Mouse (Mus musculus) G1E (cell line): Measurements from ENCODE around the gene Bcl9l. TPM values are rescaled to one million over a fixed set of nuclear protein-coding genes. Genes with fewer than 3 reads are reported as not detected.

Experiments used
- ATAC-seq: 2 replicates; pipeline ENCODE4 v1.8.0; 2016; ENCODE audit warnings: mild to moderate bottlenecking; ENCODE audit not compliant: insufficient number of reproducible peaks, poor library complexity, low FRiP score, severe bottlenecking; ENCODE audit errors: extremely low read depth
- DNase-seq: peaks from one replicate; pipeline ENCODE4 v3.0.0; 2012; ENCODE audit warnings: low spot score
- H3K27me3 ChIP-seq: 2 replicates; pipeline ENCODE4 v1.6.1; 2012; ENCODE audit warnings: mild to moderate bottlenecking, low read length, inconsistent platforms; ENCODE audit not compliant: insufficient read depth
- H3K36me3 ChIP-seq: replicated peaks from 2 replicates; pipeline ENCODE3; 2012; ENCODE audit warnings: mild to moderate bottlenecking, inconsistent platforms
- H3K4me1 ChIP-seq: 2 replicates; pipeline ENCODE4 v1.6.1; 2012; ENCODE audit warnings: low read depth, low read length, inconsistent platforms, mixed read lengths; ENCODE audit not compliant: insufficient read depth
- H3K4me3 ChIP-seq: 2 replicates; pipeline ENCODE4 v1.5.1; 2012; ENCODE audit warnings: low read depth, mild to moderate bottlenecking, inconsistent platforms, low read length, moderate library complexity, mixed read lengths
- H3K9me3 ChIP-seq: replicated peaks from 2 replicates; pipeline ENCODE4 v1.6.1; 2012; ENCODE audit warnings: inconsistent platforms
- CTCF ChIP-seq: IDR thresholded peaks from 2 replicates; pipeline ENCODE4 v1.5.1; 2012; ENCODE audit warnings: low read depth, low read length, inconsistent platforms, mixed read lengths
- GATA1 ChIP-seq: IDR thresholded peaks from 2 replicates; pipeline ENCODE4 v1.6.1; 2012; ENCODE audit warnings: borderline replicate concordance, low read length, inconsistent platforms, mixed read lengths
- GATA2 ChIP-seq: IDR thresholded peaks from 2 replicates; pipeline ENCODE4 v1.6.1; 2012; ENCODE audit warnings: low read depth, low read length, inconsistent platforms, borderline replicate concordance
- POLR2AphosphoS5 ChIP-seq: IDR thresholded peaks from 2 replicates; pipeline ENCODE4 v1.6.1; 2012; ENCODE audit warnings: low read depth, low read length, inconsistent platforms; ENCODE audit not compliant: insufficient replicate concordance
- TAL1 ChIP-seq: conservative IDR thresholded peaks from 2 replicates; pipeline ENCODE4 v1.6.1; 2012; ENCODE audit warnings: low read depth, low read length, inconsistent platforms, mixed read lengths
- polyA plus RNA-seq: library from polyadenylated mRNA; stranded (reverse); fragments of >175 nt; gene quantifications from 2 replicates; pipeline ENCODE4 v1.2.3, GENCODE M21; 2012
- total RNA-seq, 2 experiments: library from RNA; stranded (forward) in 1 of 2; stranded (reverse) in 1 of 2; fragments of 200-1000 nt in 1 of 2; fragments of >200 nt in 1 of 2; fragmentation: Nextera tagmentation in 1 of 2; gene quantifications; 2 replicates each; pipeline ENCODE4 v1.2.3; 2014 to 2017

The Bcl9l gene
- total and polyA plus RNA-seq, 3 experiments, result 0.14 to 0.16 TPM; not detected in 1

DNA sequence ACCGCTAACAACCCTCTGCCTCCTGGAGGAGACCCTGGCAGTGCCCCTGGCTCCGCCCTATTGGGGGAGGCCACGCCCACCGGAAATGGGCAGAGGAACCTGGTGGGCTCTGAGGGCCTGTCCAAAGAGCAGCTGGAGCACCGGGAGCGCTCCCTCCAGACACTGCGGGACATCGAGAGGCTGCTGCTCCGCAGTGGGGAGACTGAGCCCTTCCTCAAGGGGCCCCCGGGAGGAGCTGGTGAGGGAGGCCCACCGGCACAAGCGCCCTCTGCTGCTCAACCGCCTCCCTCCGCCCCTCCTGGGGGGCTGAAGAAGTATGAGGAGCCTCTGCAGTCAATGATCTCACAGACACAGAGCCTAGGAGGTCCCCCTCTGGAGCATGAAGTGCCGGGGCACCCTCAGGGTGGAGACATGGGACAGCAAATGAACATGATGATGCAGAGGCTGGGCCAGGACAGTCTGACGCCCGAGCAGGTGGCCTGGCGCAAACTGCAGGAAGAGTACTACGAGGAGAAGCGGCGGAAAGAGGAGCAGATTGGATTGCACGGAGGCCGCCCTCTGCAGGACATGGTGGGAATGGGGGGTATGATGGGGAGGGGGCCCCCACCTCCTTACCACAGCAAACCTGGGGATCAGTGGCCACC is 23.3 kb downstream of the Bcl9l start:
- TF ChIP-seq POLR2AphosphoS5 (no peak), GATA1 (no peak), CTCF (no peak), GATA2 (no peak), TAL1 (no peak)
- Histone ChIP-seq H3K27me3 (peaks cover 22% of the 10 kb centered on the region), H3K9me3 (no peaks in the 10 kb centered on the region), H3K4me3 (no peak overlapping the region; the same call in 1 of the 2 replicates), H3K36me3 (no peaks in the 10 kb centered on the region), H3K4me1 (peaks cover 11% of the 10 kb centered on the region; the same call in 1 of the 2 replicates)
- DNase-seq (no peak), ATAC-seq (no peak)

DNA sequence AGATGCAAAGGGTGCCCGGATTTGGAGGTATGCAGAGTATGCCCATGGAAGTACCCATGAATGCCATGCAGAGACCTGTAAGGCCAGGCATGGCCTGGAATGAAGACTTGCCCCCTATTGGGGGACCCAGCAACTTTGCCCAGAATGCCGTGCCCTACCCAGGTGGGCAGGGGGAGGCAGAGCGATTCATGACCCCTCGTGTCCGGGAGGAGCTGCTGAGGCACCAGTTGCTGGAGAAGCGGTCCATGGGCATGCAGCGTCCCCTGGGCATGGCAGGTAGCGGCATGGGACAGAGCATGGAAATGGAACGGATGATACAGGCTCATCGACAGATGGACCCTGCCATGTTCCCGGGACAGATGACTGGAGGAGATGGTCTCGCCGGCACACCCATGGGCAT is 23.9 kb downstream of the Bcl9l start:
- Histone ChIP-seq H3K4me1 (peaks cover 10% of the 10 kb centered on the region; the same call in 1 of the 2 replicates), H3K9me3 (no peaks in the 10 kb centered on the region), H3K27me3 (peaks cover 26% of the 10 kb centered on the region), H3K36me3 (no peaks in the 10 kb centered on the region), H3K4me3 (no peak overlapping the region)
- TF ChIP-seq TAL1, result no peak
- ATAC-seq (no peak), DNase-seq (no peak)

DNA sequence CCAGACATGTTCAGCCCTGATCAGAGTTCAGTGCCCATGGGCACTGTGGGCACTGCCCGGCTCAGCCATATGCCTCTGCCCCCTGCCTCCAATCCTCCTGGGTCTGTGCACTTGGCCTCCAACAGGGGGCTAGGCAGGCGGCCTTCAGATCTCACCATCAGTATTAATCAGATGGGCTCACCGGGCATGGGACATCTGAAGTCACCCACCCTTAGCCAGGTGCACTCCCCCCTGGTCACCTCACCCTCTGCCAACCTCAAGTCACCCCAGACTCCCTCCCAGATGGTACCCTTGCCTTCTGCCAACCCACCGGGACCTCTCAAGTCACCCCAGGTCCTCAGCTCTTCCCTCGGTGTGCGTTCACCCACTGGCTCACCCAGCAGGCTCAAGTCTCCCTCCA is 24.7 kb downstream of the Bcl9l start:
- Histone ChIP-seq H3K36me3 (no peaks in the 10 kb centered on the region), H3K27me3 (peaks cover 24% of the 10 kb centered on the region), H3K4me3 (no peak overlapping the region), H3K9me3 (no peaks in the 10 kb centered on the region), H3K4me1 (peaks cover 6% of the 10 kb centered on the region; the same call in 1 of the 2 replicates)
- DNase-seq, result no peak
- TF ChIP-seq POLR2AphosphoS5, result no peak
- no peak for ATAC-seq

DNA sequence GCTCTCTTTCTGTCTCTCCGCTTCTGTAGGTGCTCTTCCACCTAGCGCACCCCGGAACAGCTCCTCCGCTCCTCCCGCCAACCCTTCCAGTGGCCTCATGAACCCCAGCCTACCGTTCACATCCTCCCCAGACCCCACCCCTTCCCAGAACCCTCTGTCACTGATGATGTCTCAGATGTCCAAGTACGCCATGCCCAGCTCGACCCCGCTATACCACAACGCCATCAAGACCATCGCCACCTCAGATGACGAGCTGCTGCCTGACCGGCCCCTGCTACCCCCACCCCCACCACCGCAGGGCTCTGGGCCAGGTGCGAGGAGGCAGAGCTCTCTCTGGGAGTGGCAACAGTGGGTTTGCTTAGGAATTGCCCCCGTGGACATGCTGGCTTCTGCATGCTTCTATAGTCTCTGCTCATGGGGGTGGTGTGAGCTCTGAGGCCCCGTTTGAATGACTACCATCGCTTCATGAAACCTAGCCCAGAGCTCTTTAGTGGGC is 25.5 kb downstream of the Bcl9l start:
- no peak for DNase-seq
- Histone ChIP-seq H3K9me3 (no peaks in the 10 kb centered on the region), H3K36me3 (no peaks in the 10 kb centered on the region), H3K4me1 (peaks cover 6% of the 10 kb centered on the region; the same call in 1 of the 2 replicates), H3K4me3 (no peak overlapping the region), H3K27me3 (peaks cover 24% of the 10 kb centered on the region)
- no peak for TF ChIP-seq CTCF
- TF ChIP-seq GATA1, result no peak
- no peak for TF ChIP-seq GATA2
- TF ChIP-seq POLR2AphosphoS5, result no peak
- TF ChIP-seq TAL1, result no peak
- no peak for ATAC-seq

DNA sequence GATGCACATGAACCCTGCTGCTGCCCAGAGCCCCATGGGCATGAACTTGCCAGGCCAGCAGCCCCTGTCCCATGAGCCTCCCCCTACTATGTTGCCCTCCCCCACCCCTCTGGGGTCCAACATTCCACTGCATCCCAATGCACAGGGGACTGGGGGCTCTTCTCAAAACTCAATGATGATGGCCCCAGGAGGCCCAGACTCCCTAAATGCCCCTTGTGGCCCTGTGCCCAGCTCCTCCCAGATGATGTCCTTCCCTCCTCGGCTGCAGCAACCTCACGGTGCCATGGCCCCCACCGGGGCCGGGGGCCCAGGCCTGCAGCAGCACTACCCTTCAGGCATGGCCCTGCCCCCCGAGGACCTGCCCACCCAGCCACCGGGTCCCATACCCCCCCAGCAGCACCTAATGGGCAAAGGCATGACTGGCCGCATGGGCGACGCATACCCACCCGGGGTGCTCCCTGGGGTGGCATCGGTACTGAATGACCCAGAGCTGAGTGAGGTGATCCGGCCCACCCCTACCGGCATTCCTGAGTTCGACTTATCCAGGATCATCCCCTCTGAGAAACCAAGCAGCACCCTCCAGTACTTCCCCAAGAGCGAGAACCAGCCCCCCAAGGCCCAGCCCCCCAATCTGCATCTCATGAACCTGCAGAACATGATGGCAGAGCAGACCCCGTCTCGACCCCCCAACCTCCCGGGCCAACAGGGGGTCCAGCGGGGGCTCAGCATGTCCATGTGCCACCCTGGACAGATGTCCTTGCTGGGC is 26.3 kb downstream of the Bcl9l start:
- ATAC-seq (no peak), DNase-seq (no peak)
- Histone ChIP-seq H3K4me1 (peaks cover 6% of the 10 kb centered on the region; the same call in 1 of the 2 replicates), H3K4me3 (no peak overlapping the region), H3K36me3 (no peaks in the 10 kb centered on the region), H3K9me3 (no peaks in the 10 kb centered on the region), H3K27me3 (peaks cover 27% of the 10 kb centered on the region)
- TF ChIP-seq GATA1 (no peak), POLR2AphosphoS5 (no peak), CTCF (no peak), TAL1 (no peak), GATA2 (no peak)

DNA sequence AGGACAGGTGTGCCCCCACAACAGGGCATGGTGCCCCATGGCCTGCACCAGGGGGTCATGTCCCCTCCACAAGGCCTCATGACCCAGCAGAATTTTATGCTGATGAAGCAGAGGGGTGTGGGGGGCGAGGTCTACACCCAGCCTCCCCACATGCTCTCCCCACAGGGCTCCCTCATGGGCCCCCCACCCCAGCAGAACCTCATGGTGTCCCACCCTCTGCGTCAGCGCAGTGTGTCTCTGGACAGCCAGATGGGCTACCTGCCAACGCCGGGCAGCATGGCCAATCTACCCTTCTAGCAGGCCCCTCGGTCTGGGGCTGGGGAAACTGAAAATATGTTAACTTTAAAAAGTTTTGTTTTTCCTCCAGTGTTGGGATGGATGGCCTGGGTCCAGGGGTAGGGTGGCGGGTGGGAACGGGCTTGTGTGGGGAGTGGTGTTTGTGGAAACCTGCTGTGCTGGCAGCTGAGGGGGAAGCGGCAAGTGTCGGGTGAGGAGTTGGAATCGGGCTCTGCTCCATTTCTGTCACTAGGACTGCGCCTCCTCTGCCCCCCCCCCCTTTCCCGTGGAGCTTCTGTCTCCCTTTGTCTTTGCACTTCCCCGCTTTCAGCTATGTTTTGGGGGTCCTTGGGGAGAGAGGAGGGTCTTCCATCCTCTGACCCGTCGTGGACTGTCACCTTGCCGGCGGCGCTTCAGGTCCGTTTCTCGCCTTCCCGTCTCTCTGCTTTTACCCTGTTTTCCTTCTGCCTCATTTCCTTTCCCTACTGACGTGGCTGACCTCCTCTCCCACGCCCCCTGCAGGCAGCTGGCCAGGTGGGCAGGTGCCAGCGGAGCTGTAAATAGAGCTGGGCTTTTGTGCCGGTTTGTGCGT is 27.1 kb downstream of the Bcl9l start:
- H3K4me1 ChIP-seq, result peaks cover 6% of the 10 kb centered on the region; the same call in 1 of the 2 replicates

More for the DNA sequence above, 27.1 kb downstream of the Bcl9l start:
- Histone ChIP-seq H3K36me3 (no peaks in the 10 kb centered on the region), H3K4me3 (no peak overlapping the region), H3K9me3 (no peaks in the 10 kb centered on the region), H3K27me3 (peaks cover 24% of the 10 kb centered on the region; the same call in 1 of the 2 replicates)
- ATAC-seq (no peak), DNase-seq (no peak)
- no peak for TF ChIP-seq CTCF
- TF ChIP-seq POLR2AphosphoS5, result no peak
- no peak for TF ChIP-seq GATA1
- no peak for TF ChIP-seq GATA2
- TF ChIP-seq TAL1, result no peak
